Mouse (Mus musculus) mature B cell (primary cell): Measurements from ENCODE around the gene Vmn1r121.
"Not testable (repeated sequence)": the region's sequence is repeated elsewhere in the genome, so short reads cannot be mapped to it uniquely, and the experiment has no call there.

Experiments
- in situ Hi-C: fragments of 300-500 bp; cut with MboI; formaldehyde crosslinking; loops from 2 replicates; pipeline ENCODE4 v1.14.3; 2019

Vmn1r121 gene

DNA sequence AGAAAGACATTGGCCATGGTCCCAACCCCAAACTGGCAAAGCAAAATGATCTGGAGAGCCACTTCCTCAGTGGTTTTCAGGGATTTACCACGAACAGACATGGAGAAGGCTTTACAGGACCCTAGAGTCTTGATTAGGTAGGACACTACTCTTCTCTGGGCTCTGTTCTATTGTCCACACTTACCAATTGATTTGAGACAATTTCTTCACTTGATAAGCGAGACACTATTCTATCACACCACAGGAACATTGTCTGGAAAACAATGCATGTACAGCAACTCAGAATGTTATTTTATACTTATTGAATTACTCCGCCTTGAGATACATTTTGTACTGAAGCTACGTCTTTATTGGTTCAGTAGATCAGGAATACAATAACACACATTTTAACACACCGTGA, at the start of gene Vmn1r121:
Vmn1r121 (minus strand) TSS at position 101 of the 400 bp plus-strand sequence.
- in situ Hi-C loops = not testable (repeated sequence)

DNA sequence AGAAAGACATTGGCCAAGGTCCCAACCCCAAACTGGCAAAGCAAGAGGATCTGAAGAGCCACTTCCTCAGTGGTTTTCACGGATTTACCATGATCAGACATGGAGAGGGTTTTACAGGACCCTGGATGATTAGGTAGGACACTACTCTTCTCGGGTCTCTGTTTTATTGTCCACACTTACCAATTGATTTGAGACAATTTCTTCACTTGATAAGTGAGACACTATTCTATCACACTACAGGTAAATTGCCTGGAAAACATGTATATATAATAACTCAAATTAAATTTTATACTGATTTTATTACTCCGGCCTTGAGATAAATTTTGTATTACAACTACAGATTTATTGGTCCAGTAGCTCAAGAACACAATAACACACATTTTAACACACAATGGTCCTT, 35.7 kb upstream of the Vmn1r121 start, which contains the start of gene Vmn1r122:
Vmn1r122 (minus strand) TSS at position 101 of the 400 bp plus-strand sequence.
- in situ Hi-C loops = not testable (repeated sequence)

DNA sequence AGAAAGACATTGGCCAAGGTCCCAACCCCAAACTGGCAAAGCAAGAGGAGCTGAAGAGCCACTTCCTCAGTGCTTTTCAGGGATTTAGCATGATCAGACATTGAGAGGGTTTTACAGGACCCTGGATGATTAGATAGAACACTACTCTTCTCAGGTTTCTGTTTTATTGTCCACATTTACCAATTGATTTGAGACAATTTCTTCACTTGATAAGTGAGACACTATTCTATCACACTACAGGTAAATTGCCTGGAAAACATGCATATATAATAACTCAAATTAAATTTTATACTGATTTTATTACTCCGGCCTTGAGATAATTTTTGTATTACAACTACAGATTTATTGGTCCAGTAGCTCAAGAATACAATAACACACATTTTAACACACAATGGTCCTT, 44.6 kb downstream of the Vmn1r121 start, which contains the start of gene Vmn1r120:
Vmn1r120 (minus strand) TSS at position 101 of the 400 bp plus-strand sequence.
- in situ Hi-C loops = not testable (repeated sequence)
